Mouse (Mus musculus): ENCODE data around the gene Phf20. TPM values are rescaled to one million over a fixed set of nuclear protein-coding genes. Genes with fewer than 3 reads are reported as not detected.
"Not testable (repeated sequence)": the region's sequence is repeated elsewhere in the genome, so short reads cannot be mapped to it uniquely, and the experiment has no call there.

Phf20 gene
- polyA plus RNA-seq, 1 experiment from 2014 or later = 61.1 TPM

- no peaks in the 10 kb centered on the region for H3K4me1 ChIP-seq (ENCODE audit: control insufficient read depth, insufficient read depth, low read length)
- H3K4me3 ChIP-seq (ENCODE audit: low read depth, low read length) = no peak overlapping the region
These were observed 25.8 kb downstream of the Phf20 start for GRCm38 (mm10) chr2:156222100-156222499.

GRCm38 (mm10) chr2:156224043-156224442 is 27.8 kb downstream of the Phf20 start:
- Histone ChIP-seq H3K9me3 (replicated peaks; ENCODE audit: control insufficient read depth, low read length) (no peaks in the 10 kb centered on the region), H3K4me3 (ENCODE audit: low read depth, low read length) (no peak overlapping the region), H3K4me2 (no peak overlapping the region), H3K27ac (ENCODE audit: low read depth, low read length) (no peak overlapping the region), H3K9ac (ENCODE audit: low read depth, low read length) (no peak overlapping the region), H3K4me1 (ENCODE audit: control insufficient read depth, insufficient read depth, low read length) (no peaks in the 10 kb centered on the region), H3K27me3 (ENCODE audit: control insufficient read depth, insufficient read depth, low read length) (no peaks in the 10 kb centered on the region), H3K36me3 (ENCODE audit: control insufficient read depth, insufficient read depth, low read length) (peaks cover 6% of the 10 kb centered on the region)
- ATAC-seq (replicated peaks; ENCODE audit: insufficient number of reproducible peaks, low FRiP score, low TSS enrichment) = no peak
- 69% methylated on average over 5 of the region's 5 CpGs for WGBS (ENCODE audit: insufficient replicate concordance)

More at GRCm38 (mm10) chr2:156222100-156222499, 25.8 kb downstream of the Phf20 start:
- no peaks in the 10 kb centered on the region for H3K9me3 ChIP-seq (replicated peaks; ENCODE audit: control insufficient read depth, low read length)
- H3K27me3 ChIP-seq (ENCODE audit: control insufficient read depth, insufficient read depth, low read length) = no peaks in the 10 kb centered on the region
- no peak overlapping the region for H3K9ac ChIP-seq (ENCODE audit: low read depth, low read length)
- no peak overlapping the region for H3K4me2 ChIP-seq
- peaks cover 4% of the 10 kb centered on the region; the same call in 1 of the 2 replicates for H3K36me3 ChIP-seq (ENCODE audit: control insufficient read depth, insufficient read depth, low read length)
- ATAC-seq (replicated peaks; ENCODE audit: insufficient number of reproducible peaks, low FRiP score, low TSS enrichment) = no peak
- no peak overlapping the region for H3K27ac ChIP-seq (ENCODE audit: low read depth, low read length)

GRCm38 (mm10) chr2:156227689-156228088 is 31.4 kb downstream of the Phf20 start:
- no peak for ATAC-seq (replicated peaks; ENCODE audit: insufficient number of reproducible peaks, low FRiP score, low TSS enrichment)

GRCm38 (mm10) chr2:156229171-156229570 is 32.9 kb downstream of the Phf20 start:
- H3K27ac ChIP-seq (ENCODE audit: low read depth, low read length) = no peak overlapping the region
- 81% methylated on average over 1 of the region's 1 CpGs for WGBS (ENCODE audit: insufficient replicate concordance)
- H3K4me2 ChIP-seq = no peak overlapping the region
- no peak overlapping the region for H3K4me3 ChIP-seq (ENCODE audit: low read depth, low read length)
- no peaks in the 10 kb centered on the region for H3K4me1 ChIP-seq (ENCODE audit: control insufficient read depth, insufficient read depth, low read length)
- ATAC-seq (replicated peaks; ENCODE audit: insufficient number of reproducible peaks, low FRiP score, low TSS enrichment) = no peak
- no peak overlapping the region for H3K9ac ChIP-seq (ENCODE audit: low read depth, low read length)
- peaks cover 8% of the 10 kb centered on the region for H3K36me3 ChIP-seq (ENCODE audit: control insufficient read depth, insufficient read depth, low read length)
- no peaks in the 10 kb centered on the region for H3K27me3 ChIP-seq (ENCODE audit: control insufficient read depth, insufficient read depth, low read length)
- no peaks in the 10 kb centered on the region for H3K9me3 ChIP-seq (replicated peaks; ENCODE audit: control insufficient read depth, low read length)

More at GRCm38 (mm10) chr2:156227689-156228088, 31.4 kb downstream of the Phf20 start:
- H3K27ac ChIP-seq (ENCODE audit: low read depth, low read length) = no peak overlapping the region
- H3K9me3 ChIP-seq (replicated peaks; ENCODE audit: control insufficient read depth, low read length) = no peaks in the 10 kb centered on the region
- H3K4me2 ChIP-seq = no peak overlapping the region
- no peak overlapping the region for H3K4me3 ChIP-seq (ENCODE audit: low read depth, low read length)
- H3K9ac ChIP-seq (ENCODE audit: low read depth, low read length) = no peak overlapping the region
- H3K4me1 ChIP-seq (ENCODE audit: control insufficient read depth, insufficient read depth, low read length) = no peaks in the 10 kb centered on the region
- H3K36me3 ChIP-seq (ENCODE audit: control insufficient read depth, insufficient read depth, low read length) = peaks cover 9% of the 10 kb centered on the region
- H3K27me3 ChIP-seq (ENCODE audit: control insufficient read depth, insufficient read depth, low read length) = no peaks in the 10 kb centered on the region
- 98% methylated on average over 1 of the region's 1 CpGs for WGBS (ENCODE audit: insufficient replicate concordance)

GRCm38 (mm10) chr2:156231340-156231739 is 35.1 kb downstream of the Phf20 start:
- Histone ChIP-seq H3K27me3 (ENCODE audit: control insufficient read depth, insufficient read depth, low read length) (no peaks in the 10 kb centered on the region), H3K9ac (ENCODE audit: low read depth, low read length) (no peak overlapping the region), H3K9me3 (replicated peaks; ENCODE audit: control insufficient read depth, low read length) (no peaks in the 10 kb centered on the region), H3K4me2 (no peak overlapping the region), H3K4me1 (ENCODE audit: control insufficient read depth, insufficient read depth, low read length) (no peaks in the 10 kb centered on the region), H3K36me3 (ENCODE audit: control insufficient read depth, insufficient read depth, low read length) (peaks cover 5% of the 10 kb centered on the region; the same call in 1 of the 2 replicates), H3K4me3 (ENCODE audit: low read depth, low read length) (no peak overlapping the region), H3K27ac (ENCODE audit: low read depth, low read length) (no peak overlapping the region)
- ATAC-seq (replicated peaks; ENCODE audit: insufficient number of reproducible peaks, low FRiP score, low TSS enrichment) = no peak

GRCm38 (mm10) chr2:156233275-156233948 is 37.1 kb downstream of the Phf20 start:
- no peak overlapping the region for H3K4me3 ChIP-seq (ENCODE audit: low read depth, low read length)
- H3K4me2 ChIP-seq = no peak overlapping the region
- no peaks in the 10 kb centered on the region for H3K27me3 ChIP-seq (ENCODE audit: control insufficient read depth, insufficient read depth, low read length)
- H3K27ac ChIP-seq (ENCODE audit: low read depth, low read length) = no peak overlapping the region
- peaks cover 5% of the 10 kb centered on the region; the same call in 1 of the 2 replicates for H3K36me3 ChIP-seq (ENCODE audit: control insufficient read depth, insufficient read depth, low read length)
- H3K9me3 ChIP-seq (replicated peaks; ENCODE audit: control insufficient read depth, low read length) = no peaks in the 10 kb centered on the region
- ATAC-seq (replicated peaks; ENCODE audit: insufficient number of reproducible peaks, low FRiP score, low TSS enrichment) = no peak
- H3K4me1 ChIP-seq (ENCODE audit: control insufficient read depth, insufficient read depth, low read length) = no peaks in the 10 kb centered on the region
- no peak overlapping the region for H3K9ac ChIP-seq (ENCODE audit: low read depth, low read length)
- WGBS (ENCODE audit: insufficient replicate concordance) = 84% methylated on average over 3 of the region's 3 CpGs

- not testable (repeated sequence) for H3K27ac ChIP-seq (ENCODE audit: low read depth, low read length); H3K9ac ChIP-seq (ENCODE audit: low read depth, low read length); H3K36me3 ChIP-seq (ENCODE audit: control insufficient read depth, insufficient read depth, low read length); H3K9me3 ChIP-seq (replicated peaks; ENCODE audit: control insufficient read depth, low read length); H3K27me3 ChIP-seq (ENCODE audit: control insufficient read depth, insufficient read depth, low read length); ATAC-seq (replicated peaks; ENCODE audit: insufficient number of reproducible peaks, low FRiP score, low TSS enrichment); H3K4me1 ChIP-seq (ENCODE audit: control insufficient read depth, insufficient read depth, low read length); H3K4me3 ChIP-seq (ENCODE audit: low read depth, low read length); H3K4me2 ChIP-seq
- 78% methylated on average over 2 of the region's 2 CpGs for whole genome bisulfite sequencing (ENCODE audit: insufficient replicate concordance)
These were observed 37.8 kb downstream of the Phf20 start for GRCm38 (mm10) chr2:156234016-156234415.

GRCm38 (mm10) chr2:156235847-156236246 is 39.6 kb downstream of the Phf20 start:
- 85% methylated on average over 4 of the region's 4 CpGs for WGBS (ENCODE audit: insufficient replicate concordance)
- no peak for ATAC-seq (replicated peaks; ENCODE audit: insufficient number of reproducible peaks, low FRiP score, low TSS enrichment)
- Histone ChIP-seq H3K27ac (ENCODE audit: low read depth, low read length) (no peak overlapping the region), H3K27me3 (ENCODE audit: control insufficient read depth, insufficient read depth, low read length) (no peaks in the 10 kb centered on the region), H3K4me2 (no peak overlapping the region), H3K9me3 (replicated peaks; ENCODE audit: control insufficient read depth, low read length) (no peaks in the 10 kb centered on the region), H3K4me1 (ENCODE audit: control insufficient read depth, insufficient read depth, low read length) (no peaks in the 10 kb centered on the region), H3K9ac (ENCODE audit: low read depth, low read length) (no peak overlapping the region), H3K4me3 (ENCODE audit: low read depth, low read length) (no peak overlapping the region), H3K36me3 (ENCODE audit: control insufficient read depth, insufficient read depth, low read length) (peaks cover 2% of the 10 kb centered on the region; the same call in 1 of the 2 replicates)

- Histone ChIP-seq H3K4me3 (ENCODE audit: low read depth, low read length) (no peak overlapping the region), H3K4me2 (no peak overlapping the region), H3K27me3 (ENCODE audit: control insufficient read depth, insufficient read depth, low read length) (no peaks in the 10 kb centered on the region), H3K36me3 (ENCODE audit: control insufficient read depth, insufficient read depth, low read length) (no peaks in the 10 kb centered on the region), H3K4me1 (ENCODE audit: control insufficient read depth, insufficient read depth, low read length) (no peaks in the 10 kb centered on the region), H3K9me3 (replicated peaks; ENCODE audit: control insufficient read depth, low read length) (no peaks in the 10 kb centered on the region), H3K27ac (ENCODE audit: low read depth, low read length) (no peak overlapping the region), H3K9ac (ENCODE audit: low read depth, low read length) (no peak overlapping the region)
- ATAC-seq (replicated peaks; ENCODE audit: insufficient number of reproducible peaks, low FRiP score, low TSS enrichment) = no peak
- 81% methylated on average over 2 of the region's 2 CpGs for WGBS (ENCODE audit: insufficient replicate concordance)
These were observed 45.4 kb downstream of the Phf20 start for GRCm38 (mm10) chr2:156241662-156242061.
